Mouse (Mus musculus): ENCODE data around the gene Msmp. TPM values are rescaled to one million over a fixed set of nuclear protein-coding genes. Genes with fewer than 3 reads are reported as not detected.
A peak's percentile ranks its signal among the peaks of the same experiment; 100 is the strongest.

The Msmp gene
- polyA plus RNA-seq, 1 experiment from 2014 or later: not detected

GRCm38 (mm10) chr4:43578376-43579204 is 5.7 kb downstream of the Msmp start, which contains the start of the genes Rgp1 and Gba2:
Rgp1 (plus strand) TSS chr4:43578715.
Gba2 (minus strand) TSS chr4:43578873.
- H3K27me3 ChIP-seq: no peaks in the 10 kb centered on the region
- DNase-seq (ENCODE audit: low read depth, low spot score): peak; percentile 42
- no peak for TF ChIP-seq CTCF (IDR thresholded peaks at IDR 0.05)
- in situ Hi-C loops (cut with MboI; ENCODE audit: low pct_unique_long_range_greater_than_20kb): no loop called here
- CTCF ChIA-PET: interaction anchor here (1.5 to 1.8 kb wide), 2 partner anchors 15 to 34 kb away, joined by 3 to 4 read pairs; no protein-coding TSS in a partner anchor
- ATAC-seq: peak; percentile 91
- POLR2A ChIA-PET: interaction anchor here (1.0 to 2.0 kb wide), 4 partner anchors 13 to 80 kb away, joined by 3 to 9 read pairs (median 6); partner anchors contain the start of gene Creb3

- no peak for TF ChIP-seq CTCF (IDR thresholded peaks at IDR 0.05)
- no peaks in the 10 kb centered on the region for H3K27me3 ChIP-seq
- ChIA-PET CTCF (interaction anchor here (1.2 to 1.6 kb wide), 2 partner anchors 10 to 12 kb away, joined by 3 to 8 read pairs; no protein-coding TSS in a partner anchor), POLR2A (interaction anchor here (1.1 to 2.0 kb wide), 2 partner anchors 10 to 12 kb away, joined by 4 to 9 read pairs; no protein-coding TSS in a partner anchor)
- in situ Hi-C loops (cut with MboI; ENCODE audit: low pct_unique_long_range_greater_than_20kb): no loop called here
- DNase-seq (ENCODE audit: low read depth, low spot score): no peak
- no peak for ATAC-seq
These were observed 6.9 kb downstream of the Msmp start for GRCm38 (mm10) chr4:43577237-43577881.

- POLR2A ChIA-PET: interaction anchor here (1.3 kb wide), 1 partner anchor 10 kb away, joined by 5 read pairs; no protein-coding TSS in a partner anchor
- CTCF ChIA-PET: interaction anchor here (1.5 kb wide), 1 partner anchor 10 kb away, joined by 4 read pairs; no protein-coding TSS in a partner anchor
- H3K27me3 ChIP-seq: no peaks in the 10 kb centered on the region
- no peak for DNase-seq (ENCODE audit: low read depth, low spot score)
- ATAC-seq: no peak
- in situ Hi-C loops (cut with MboI; ENCODE audit: low pct_unique_long_range_greater_than_20kb): no loop called here
- no peak for TF ChIP-seq CTCF (IDR thresholded peaks at IDR 0.05)
These were observed 8.9 kb downstream of the Msmp start for GRCm38 (mm10) chr4:43575356-43575755.

- in situ Hi-C loops (cut with MboI; ENCODE audit: low pct_unique_long_range_greater_than_20kb): no loop called here
- CTCF ChIA-PET: no interaction called here
- ATAC-seq: no peak
- POLR2A ChIA-PET: no interaction called here
- no peak for DNase-seq (ENCODE audit: low read depth, low spot score)
- no peaks in the 10 kb centered on the region for H3K27me3 ChIP-seq
- TF ChIP-seq CTCF (IDR thresholded peaks at IDR 0.05): no peak
These were observed 10.7 kb downstream of the Msmp start for GRCm38 (mm10) chr4:43573561-43573960.

GRCm38 (mm10) chr4:43571395-43572045 is 12.8 kb downstream of the Msmp start:
- no peaks in the 10 kb centered on the region for H3K27me3 ChIP-seq
- ATAC-seq (no peak), DNase-seq (ENCODE audit: low read depth, low spot score) (no peak)
- in situ Hi-C loops (cut with MboI; ENCODE audit: low pct_unique_long_range_greater_than_20kb): no loop called here
- TF ChIP-seq CTCF (IDR thresholded peaks at IDR 0.05): no peak
- ChIA-PET CTCF (no interaction called here), POLR2A (no interaction called here)

GRCm38 (mm10) chr4:43567140-43567539 is 17.2 kb downstream of the Msmp start:
- ATAC-seq: no peak
- no peak for TF ChIP-seq CTCF (IDR thresholded peaks at IDR 0.05)
- no peak for DNase-seq (ENCODE audit: low read depth, low spot score)
- ChIA-PET CTCF (interaction anchor here (1.3 to 1.5 kb wide), 2 partner anchors 10 to 36 kb away, joined by 3 read pairs; no protein-coding TSS in a partner anchor), POLR2A (interaction anchor here (1.6 kb wide), 1 partner anchor 10 kb away, joined by 4 read pairs; no protein-coding TSS in a partner anchor)
- in situ Hi-C loops (cut with MboI; ENCODE audit: low pct_unique_long_range_greater_than_20kb): no loop called here
- no peaks in the 10 kb centered on the region for H3K27me3 ChIP-seq

GRCm38 (mm10) chr4:43564231-43564630 is 20.1 kb downstream of the Msmp start:
- H3K27me3 ChIP-seq: no peaks in the 10 kb centered on the region
- ATAC-seq (no peak), DNase-seq (ENCODE audit: low read depth, low spot score) (no peak)
- no peak for TF ChIP-seq CTCF (IDR thresholded peaks at IDR 0.05)
- CTCF ChIA-PET: interaction anchor here (1.1 kb wide), 1 partner anchor 15 kb away, joined by 3 read pairs; the partner anchor contains the start of genes Gba2 and Rgp1
- POLR2A ChIA-PET: no interaction called here
- in situ Hi-C loops (cut with MboI; ENCODE audit: low pct_unique_long_range_greater_than_20kb): no loop called here

- DNase-seq (ENCODE audit: low read depth, low spot score) (no peak), ATAC-seq (no peak)
- no peaks in the 10 kb centered on the region for H3K27me3 ChIP-seq
- ChIA-PET CTCF (interaction anchor here (0.8 to 1.1 kb wide), 3 partner anchors 15 to 108 kb away, joined by 3 read pairs; partner anchors contain the start of genes Gba2 and Rgp1), POLR2A (interaction anchor here (0.7 to 1.8 kb wide), 2 partner anchors 16 to 150 kb away, joined by 3 to 4 read pairs; no protein-coding TSS in a partner anchor)
- in situ Hi-C loops (cut with MboI; ENCODE audit: low pct_unique_long_range_greater_than_20kb): no loop called here
- no peak for TF ChIP-seq CTCF (IDR thresholded peaks at IDR 0.05)
These were observed 20.8 kb downstream of the Msmp start for GRCm38 (mm10) chr4:43563601-43563875.

GRCm38 (mm10) chr4:43562769-43563600 is 21.3 kb downstream of the Msmp start:
- CTCF ChIA-PET: interaction anchor here (0.8 to 2.8 kb wide), 7 partner anchors 10 to 109 kb away, joined by 3 to 9 read pairs (median 3); partner anchors contain the start of genes Ccdc107, Gba2 and Rgp1
- POLR2A ChIA-PET: interaction anchor here (0.7 to 1.8 kb wide), 2 partner anchors 16 to 150 kb away, joined by 3 to 4 read pairs; no protein-coding TSS in a partner anchor
- no peak for TF ChIP-seq CTCF (IDR thresholded peaks at IDR 0.05)
- no peaks in the 10 kb centered on the region for H3K27me3 ChIP-seq
- DNase-seq (ENCODE audit: low read depth, low spot score) (no peak), ATAC-seq (no peak)
- in situ Hi-C loops (cut with MboI; ENCODE audit: low pct_unique_long_range_greater_than_20kb): no loop called here
